Comparison of ENCODE assay signal across 9 mouse cellular contexts in the genomic region with DNA sequence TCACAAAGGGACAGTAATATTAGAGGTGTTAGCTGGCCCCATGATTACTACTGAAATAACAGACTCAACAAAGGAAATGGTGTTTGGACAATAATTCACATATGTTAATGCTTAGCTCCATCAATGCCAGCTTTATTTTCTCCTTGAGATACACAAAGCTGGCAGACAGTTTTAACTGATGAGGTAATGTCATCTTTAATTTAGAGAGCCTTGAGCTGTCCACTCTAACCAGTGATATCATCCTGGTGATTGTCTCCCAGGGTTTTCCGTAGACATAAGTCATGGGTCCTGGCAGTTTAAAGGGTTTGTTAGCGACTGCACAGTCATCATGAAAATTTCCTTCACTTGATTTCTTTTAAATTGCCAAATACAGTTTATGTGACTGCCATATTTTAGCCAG. TPM values are rescaled to one million over a fixed set of nuclear protein-coding genes. Genes with fewer than 3 reads are reported as not detected.
A peak's percentile ranks its signal among the peaks of the same experiment; 100 is the strongest.
DNase-seq lines count a peak whose midpoint lies in the region; ATAC-seq and TF ChIP-seq lines count a peak whose summit lies in the region.
"Had no signal": no experiment of that assay in that cellular context is flagged by ENCODE, and none has a peak within 500 bp of the region (broad histone marks: within the 10 kb centered on the region; RNA-seq: fewer than 3 reads in every experiment).

No protein-coding gene starts in this region.

- no peak overlapping the region for H3K4me3 ChIP-seq in forebrain, embryonic 12.5 days (replicated peaks)
- H3K4me3 ChIP-seq in forebrain, embryonic 11.5 days (ENCODE audit: low read depth, low read length): no peak overlapping the region
- H3K4me3 ChIP-seq in kidney, embryonic 16.5 days (ENCODE audit: low read length): no peak overlapping the region
- no peak overlapping the region for H3K4me3 ChIP-seq in kidney, adult 2 months (ENCODE audit: insufficient read depth, low read depth, low read length)
- H3K4me3 ChIP-seq in limb, embryonic 10.5 days: no peak overlapping the region
- H3K4me3 ChIP-seq in layer of hippocampus, adult 2 months: no peak overlapping the region

- in situ Hi-C loops in Patski (cut with MboI; ENCODE audit: low pct_unique_long_range_greater_than_20kb): loop anchor here (10.0 kb wide), 1 partner anchor 68 kb away; no protein-coding TSS in a partner anchor

- peak overlapping the region; percentile 32; the same call in 1 of the 2 replicates for H3K27ac ChIP-seq in forebrain, embryonic 12.5 days
- no peak overlapping the region for H3K27ac ChIP-seq in forebrain, embryonic 11.5 days (ENCODE audit: low read depth, low read length)
- peak overlapping the region; percentile 49; the same call in 1 of the 2 replicates for H3K27ac ChIP-seq in kidney, embryonic 16.5 days (ENCODE audit: low read length)
- no peak overlapping the region for H3K27ac ChIP-seq in kidney, adult 2 months (ENCODE audit: insufficient read depth, low read depth, low read length)
- H3K27ac ChIP-seq in limb, embryonic 10.5 days: 0 out of 2 replicates have a peak overlapping the region, but pooled peaks have one; percentile 19
- no peak overlapping the region for H3K27ac ChIP-seq in layer of hippocampus, adult 2 months

- no peak for TF ChIP-seq CTCF in kidney, adult 2 months (conservative IDR thresholded peaks at IDR 0.05; ENCODE audit: insufficient read depth, insufficient read length, low read depth, low read length)
- no peak for TF ChIP-seq CTCF in Patski (IDR thresholded peaks at IDR 0.05)
- no peak for TF ChIP-seq CTCF in layer of hippocampus, adult 2 months (conservative IDR thresholded peaks at IDR 0.05)

- H3K9me3 ChIP-seq in forebrain, embryonic 12.5 days: no peaks in the 10 kb centered on the region
- H3K9me3 ChIP-seq in forebrain, embryonic 11.5 days (ENCODE audit: control insufficient read depth, low read length): no peaks in the 10 kb centered on the region
- H3K9me3 ChIP-seq in kidney, embryonic 16.5 days (ENCODE audit: low read length): no peaks in the 10 kb centered on the region
- no peaks in the 10 kb centered on the region for H3K9me3 ChIP-seq in limb, embryonic 10.5 days (replicated peaks)

- no peak for ATAC-seq in forebrain, embryonic 12.5 days (ENCODE audit: low FRiP score)
- ATAC-seq in forebrain, embryonic 11.5 days (replicated peaks; ENCODE audit: low FRiP score): no peak
- no peak for ATAC-seq in kidney, embryonic 16.5 days (ENCODE audit: low FRiP score, low TSS enrichment)
- ATAC-seq in Patski: peak; percentile 58

- 61% methylated on average over 2 of the region's 2 CpGs for WGBS in forebrain, embryonic 12.5 days
- 76% methylated on average over 2 of the region's 2 CpGs for WGBS in forebrain, embryonic 11.5 days
- 36% methylated on average over 2 of the region's 2 CpGs for WGBS in kidney, embryonic 16.5 days
- 65% methylated on average over 2 of the region's 2 CpGs for WGBS in kidney, adult 2 months
- 60% methylated on average over 2 of the region's 2 CpGs for WGBS in limb, embryonic 10.5 days

- H3K4me2 ChIP-seq in forebrain, embryonic 12.5 days: no peak overlapping the region
- H3K4me2 ChIP-seq in forebrain, embryonic 11.5 days (ENCODE audit: low read depth, low read length, severe bottlenecking): no peak overlapping the region
- no peak overlapping the region for H3K4me2 ChIP-seq in kidney, embryonic 16.5 days (replicated peaks; ENCODE audit: low read depth, low read length)

- CTCF ChIA-PET in Patski (lab: Charles Lee): interaction anchor here (1.5 to 2.4 kb wide), 2 partner anchors 12 to 53 kb away, joined by 3 to 7 read pairs; no protein-coding TSS in a partner anchor

- no peak for DNase-seq in forebrain, embryonic 11.5 days (ENCODE audit: low spot score)
- DNase-seq in kidney, adult 2 months: no peak
- peak; percentile 81 for DNase-seq in Patski (ENCODE audit: low read depth, low spot score)
- no peak for DNase-seq in limb, embryonic 10.5 days (ENCODE audit: low spot score)
- DNase-seq in layer of hippocampus, adult 2 months (ENCODE audit: low spot score in 2 of 2): no peak
- DNase-seq in ovary, postnatal 14 days (ENCODE audit: low spot score): no peak
- DNase-seq: cerebellum, adult 11-12 months had no signal

- POLR2A ChIA-PET in Patski (lab: Charles Lee): no interaction called here

- peaks cover 35% of the 10 kb centered on the region for H3K4me1 ChIP-seq in forebrain, embryonic 12.5 days
- peaks cover 10% of the 10 kb centered on the region for H3K4me1 ChIP-seq in forebrain, embryonic 11.5 days (replicated peaks; ENCODE audit: control insufficient read depth, insufficient read depth, low read length)
- H3K4me1 ChIP-seq in kidney, embryonic 16.5 days (ENCODE audit: insufficient read depth, low read length): peaks cover 23% of the 10 kb centered on the region
- H3K4me1 ChIP-seq in kidney, adult 2 months (ENCODE audit: control insufficient read depth, insufficient read depth, low read length): peaks cover 4% of the 10 kb centered on the region; the same call in 1 of the 2 replicates
- peaks cover 26% of the 10 kb centered on the region for H3K4me1 ChIP-seq in limb, embryonic 10.5 days

- no peaks in the 10 kb centered on the region for H3K36me3 ChIP-seq in forebrain, embryonic 12.5 days (replicated peaks)
- no peaks in the 10 kb centered on the region for H3K36me3 ChIP-seq in forebrain, embryonic 11.5 days (ENCODE audit: control insufficient read depth, insufficient read depth, low read length)
- H3K36me3 ChIP-seq in kidney, embryonic 16.5 days (ENCODE audit: insufficient read depth, low read length): peaks cover 8% of the 10 kb centered on the region
- H3K36me3 ChIP-seq in kidney, adult 2 months (ENCODE audit: control insufficient read depth, insufficient read depth, low read length): peaks cover 2% of the 10 kb centered on the region
- H3K36me3 ChIP-seq in limb, embryonic 10.5 days: peaks cover 12% of the 10 kb centered on the region

- H3K9ac ChIP-seq in forebrain, embryonic 12.5 days: no peak overlapping the region
- H3K9ac ChIP-seq in forebrain, embryonic 11.5 days (ENCODE audit: low read length): no peak overlapping the region
- H3K9ac ChIP-seq in kidney, embryonic 16.5 days (replicated peaks; ENCODE audit: low read length): no peak overlapping the region

- TF ChIP-seq POLR2A in kidney, adult 2 months (IDR thresholded peaks at IDR 0.05; ENCODE audit: low read depth, low read length): no peak

- H3K27me3 ChIP-seq in forebrain, embryonic 12.5 days: no peaks in the 10 kb centered on the region
- no peaks in the 10 kb centered on the region for H3K27me3 ChIP-seq in forebrain, embryonic 11.5 days (ENCODE audit: control insufficient read depth, insufficient read depth, low read length)
- H3K27me3 ChIP-seq in kidney, embryonic 16.5 days (ENCODE audit: insufficient read depth, low read length): no peaks in the 10 kb centered on the region
- no peaks in the 10 kb centered on the region for H3K27me3 ChIP-seq in kidney, adult 2 months (replicated peaks; ENCODE audit: control insufficient read depth, insufficient read depth, low read length)
- no peaks in the 10 kb centered on the region for H3K27me3 ChIP-seq in Patski
- no peaks in the 10 kb centered on the region for H3K27me3 ChIP-seq in limb, embryonic 10.5 days (ENCODE audit: low read depth, poor library complexity, severe bottlenecking)

RNA-seq across cellular contexts. Expression of a gene that starts 58.5 kb away (rescaled TPM):
- 39.7 and 40.8 TPM in 2 replicates for polyA plus RNA-seq in forebrain, embryonic 12.5 days (2016; fragmentation: Nextera tagmentation; extraction: Ambion mirVana)
- 28.0 and 28.3 TPM in 2 replicates for polyA plus RNA-seq in forebrain, embryonic 11.5 days (2014; fragmentation: Nextera tagmentation; extraction: Ambion mirVana)
- polyA plus RNA-seq in kidney, embryonic 16.5 days (2015; fragmentation: Nextera tagmentation; extraction: Ambion mirVana): 149 and 153 TPM in 2 replicates
- polyA plus RNA-seq in kidney, adult 2 months (2012; rRNA removed): 46.1 and 54.3 TPM in 2 replicates
- polyA plus RNA-seq in Patski (2021): 132 TPM
- polyA plus RNA-seq in limb, embryonic 10.5 days (2016; fragmentation: Nextera tagmentation; extraction: Ambion mirVana): 45.6 and 62.6 TPM in 2 replicates
- 100 to 1,000 TPM in 1 of 2 experiments, 10 to 100 TPM in 1; 98.8 to 106 TPM for total RNA-seq in layer of hippocampus, adult 2 months (2021)

Comparison
In these comparisons a context has a peak if more than half of its experiments do, and no peak if none do; other contexts are left out.
1. H3K27ac ChIP-seq: peak in forebrain, embryonic 12.5 days (single experiment), kidney, embryonic 16.5 days (single experiment) and limb, embryonic 10.5 days (single experiment); none in forebrain, embryonic 11.5 days (single experiment), kidney, adult 2 months (single experiment) and layer of hippocampus, adult 2 months (single experiment).